Mouse (Mus musculus) forebrain, embryonic 10.5 days (tissue): Measurements from ENCODE around the gene Lbx1. TPM values are rescaled to one million over a fixed set of nuclear protein-coding genes. Genes with fewer than 3 reads are reported as not detected.

ENCODE experiments used
- DNase-seq: peaks from one replicate; pipeline ENCODE4 v3.0.0-alpha.2; 2017; ENCODE audit warnings: low spot score; ENCODE audit errors: extremely low spot score
- H3K27ac ChIP-seq: fragments of 300-500 bp; sonication (generic); 2 replicates; pipeline ENCODE4 v1.5.1; 2016; ENCODE audit warnings: mild to moderate bottlenecking
- H3K27me3 ChIP-seq: fragments of 300-500 bp; sonication (generic); 2 replicates; pipeline ENCODE4 v1.6.1; 2016; ENCODE audit warnings: mild to moderate bottlenecking; ENCODE audit not compliant: poor library complexity, severe bottlenecking
- H3K36me3 ChIP-seq: fragments of 300-500 bp; sonication (generic); replicated peaks from 2 replicates; pipeline ENCODE4 v1.6.1; 2016; ENCODE audit warnings: mild to moderate bottlenecking, moderate library complexity
- H3K4me1 ChIP-seq: fragments of 300-500 bp; sonication (generic); 2 replicates; pipeline ENCODE4 v1.6.1; 2016
- H3K4me3 ChIP-seq: fragments of 300-500 bp; sonication (generic); 2 replicates; pipeline ENCODE4 v1.5.1; 2016; ENCODE audit warnings: mild to moderate bottlenecking, moderate library complexity
- H3K9me3 ChIP-seq: fragments of 300-500 bp; sonication (generic); 2 replicates; pipeline ENCODE4 v1.6.1; 2016; ENCODE audit warnings: mild to moderate bottlenecking, moderate library complexity
- WGBS: fragments of 180-500 bp; shearing (Covaris S2); methylation state at CpG from one replicate; pipeline ENCODE4 v1.1.7; 2016; 5-methylcytosine and 5-hydroxymethylcytosine counted together
- polyA plus RNA-seq: library from polyadenylated mRNA; unstranded; fragments of >200 nt; fragmentation: Nextera tagmentation; extraction: Ambion mirVana; gene quantifications from 2 replicates; pipeline ENCODE4 v1.2.1, GENCODE M21; 2016

Lbx1 gene
- polyA plus RNA-seq, 1 experiment from 2014 or later, result not detected

DNA sequence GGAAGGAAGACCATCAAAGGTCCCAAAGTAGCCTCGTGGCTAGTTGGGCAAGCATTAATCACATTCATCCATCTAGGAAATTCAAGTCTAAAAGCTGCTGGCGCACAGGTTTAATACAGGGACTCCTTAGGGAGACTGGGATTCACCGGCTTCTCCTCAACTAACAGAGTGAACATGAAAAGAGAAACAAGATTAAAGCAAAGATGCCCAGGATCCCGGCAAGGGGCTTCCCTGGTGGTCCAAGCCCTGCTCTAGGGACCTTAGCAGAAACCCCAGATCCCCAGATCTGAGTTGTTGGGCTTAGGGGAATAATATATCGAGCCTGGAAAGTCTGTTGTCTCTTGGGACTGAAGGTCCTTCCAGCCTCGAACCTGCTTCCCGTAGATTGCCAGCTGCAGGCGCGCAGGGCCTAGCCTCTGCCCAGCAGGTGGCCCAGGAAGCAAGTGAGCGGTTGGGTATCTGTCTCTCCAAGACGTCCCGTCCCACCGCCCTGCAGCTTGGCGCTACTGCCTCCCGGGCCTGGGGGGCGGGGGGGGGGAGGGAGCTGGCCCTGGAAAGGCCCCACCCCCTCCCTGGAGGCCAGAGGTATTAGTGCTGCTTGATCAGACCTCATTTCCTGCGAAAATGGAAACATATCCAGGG is 13.3 kb downstream of the Lbx1 start:
- Histone ChIP-seq H3K4me1 (peaks cover 34% of the 10 kb centered on the region), H3K9me3 (no peaks in the 10 kb centered on the region), H3K27me3 (peaks cover 95% of the 10 kb centered on the region), H3K27ac (no peak overlapping the region), H3K36me3 (no peaks in the 10 kb centered on the region), H3K4me3 (no peak overlapping the region)
- DNase-seq, result peak; percentile 26
- 2% methylated on average over 16 of the region's 17 CpGs for WGBS

- Histone ChIP-seq H3K36me3 (no peaks in the 10 kb centered on the region), H3K27me3 (peaks cover 92% of the 10 kb centered on the region), H3K27ac (no peak overlapping the region), H3K4me1 (peaks cover 34% of the 10 kb centered on the region), H3K4me3 (peak overlapping the region; percentile 46), H3K9me3 (no peaks in the 10 kb centered on the region)
- 0% methylated on average over 9 of the region's 9 CpGs for WGBS
- no peak for DNase-seq
Measured at GRCm38 (mm10) chr19:45221458-45221783, 14.2 kb downstream of the Lbx1 start.

DNA sequence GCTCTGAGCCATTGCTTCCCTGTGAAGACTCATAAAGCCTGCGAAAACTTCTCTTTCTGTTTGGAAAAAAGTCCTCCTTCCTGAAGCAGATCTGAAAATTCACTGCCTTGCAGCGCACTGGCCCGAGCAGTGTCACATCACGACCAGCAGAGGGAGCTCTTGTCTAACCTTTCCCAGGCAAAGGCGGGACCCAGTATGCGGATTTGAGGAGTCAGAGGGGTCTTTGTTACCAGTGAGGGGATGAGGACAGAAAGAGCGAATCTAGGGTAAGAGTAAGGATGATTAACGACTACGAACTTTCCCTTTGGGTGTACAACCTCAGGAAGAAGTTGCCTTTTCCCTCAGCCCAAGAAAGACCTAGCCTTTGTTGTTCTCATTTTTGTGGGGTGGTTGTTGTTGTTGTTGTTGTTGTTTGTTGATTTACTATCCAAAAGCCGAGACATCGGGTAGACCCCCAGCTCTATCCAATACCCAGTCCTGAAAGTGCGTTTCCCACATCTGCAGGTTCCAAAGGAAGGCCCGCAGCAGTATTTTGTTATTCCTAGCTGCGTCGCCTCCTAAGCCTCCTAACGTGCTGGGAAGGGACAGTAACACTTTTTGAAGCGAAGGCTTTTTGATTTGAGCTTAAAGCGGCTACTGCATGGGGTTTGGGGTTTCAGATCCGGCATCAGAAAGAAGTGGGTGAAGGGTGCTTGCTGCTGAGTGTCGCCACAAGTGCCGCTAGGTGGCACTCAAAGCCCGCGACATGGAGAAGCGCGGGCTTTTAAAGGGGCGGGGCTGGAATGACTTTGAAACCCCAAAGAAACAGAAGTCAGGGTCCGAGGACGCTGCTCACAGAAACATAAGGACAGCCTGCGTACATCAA is 14.8 kb downstream of the Lbx1 start:
- Histone ChIP-seq H3K36me3 (no peaks in the 10 kb centered on the region), H3K4me3 (peak overlapping the region; percentile 46), H3K27me3 (peaks cover 86% of the 10 kb centered on the region), H3K27ac (peak overlapping the region; percentile 51; the same call in 1 of the 2 replicates), H3K4me1 (peaks cover 34% of the 10 kb centered on the region), H3K9me3 (no peaks in the 10 kb centered on the region)
- peak; percentile 88 for DNase-seq
- 2% methylated on average over 29 of the region's 29 CpGs for WGBS

DNA sequence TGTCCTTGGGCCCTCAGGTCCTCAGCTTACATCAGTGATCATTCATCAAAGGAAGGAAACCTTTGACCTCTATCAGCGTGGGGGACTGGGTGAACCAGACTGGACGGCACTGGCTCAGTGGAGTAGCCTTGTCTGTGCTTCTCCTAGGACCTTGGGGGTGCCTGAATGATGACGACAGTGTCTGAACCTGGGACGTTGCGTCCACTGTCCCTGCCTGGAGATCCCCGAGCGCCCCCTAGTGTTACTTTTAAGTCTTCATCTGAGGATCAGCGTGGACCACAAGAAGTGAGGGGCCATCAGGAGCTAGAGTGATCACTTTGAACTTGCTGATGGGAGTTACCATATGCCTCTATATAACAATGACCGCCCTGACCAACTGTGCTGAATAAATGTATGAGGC is 19.4 kb downstream of the Lbx1 start:
- Histone ChIP-seq H3K36me3 (no peaks in the 10 kb centered on the region), H3K4me3 (no peak overlapping the region), H3K27me3 (peaks cover 41% of the 10 kb centered on the region), H3K27ac (no peak overlapping the region), H3K9me3 (no peaks in the 10 kb centered on the region), H3K4me1 (peaks cover 7% of the 10 kb centered on the region)
- peak; percentile 28 for DNase-seq
- 4% methylated on average over 9 of the region's 9 CpGs for WGBS

DNA sequence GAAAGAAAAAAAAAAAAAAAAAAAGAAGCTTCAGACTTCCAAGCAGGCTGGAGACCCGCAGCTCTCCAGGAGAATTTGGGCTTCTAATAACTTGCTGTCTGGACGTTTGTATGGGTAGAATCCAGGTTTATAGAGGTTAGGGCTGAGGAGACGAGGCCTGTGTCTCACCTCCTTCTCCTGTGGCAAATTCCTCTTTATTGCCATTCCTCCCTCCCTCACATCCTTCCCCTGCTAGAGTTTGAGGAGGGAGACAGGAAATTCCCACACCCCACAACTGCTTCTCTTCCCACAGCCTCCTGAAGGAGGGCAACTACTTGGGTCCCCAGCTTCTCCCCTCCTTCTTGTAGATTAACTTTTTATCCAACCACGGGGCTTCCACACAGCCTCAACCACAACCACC is 20.2 kb downstream of the Lbx1 start:
- DNase-seq, result no peak

GRCm38 (mm10) chr19:45209776-45210422 is 25.7 kb downstream of the Lbx1 start:
- DNase-seq, result no peak
- 83% methylated on average over 14 of the region's 14 CpGs for WGBS
- Histone ChIP-seq H3K9me3 (peaks cover 7% of the 10 kb centered on the region), H3K27me3 (peaks cover 47% of the 10 kb centered on the region), H3K4me3 (no peak overlapping the region), H3K4me1 (peaks cover 12% of the 10 kb centered on the region), H3K27ac (no peak overlapping the region), H3K36me3 (no peaks in the 10 kb centered on the region)

More for the DNA sequence above, 20.2 kb downstream of the Lbx1 start:
- Histone ChIP-seq H3K4me3 (no peak overlapping the region), H3K27ac (no peak overlapping the region), H3K9me3 (no peaks in the 10 kb centered on the region), H3K36me3 (no peaks in the 10 kb centered on the region), H3K4me1 (no peaks in the 10 kb centered on the region), H3K27me3 (peaks cover 34% of the 10 kb centered on the region)
- WGBS, result 78% methylated on average over 4 of the region's 4 CpGs

- Histone ChIP-seq H3K9me3 (peaks cover 7% of the 10 kb centered on the region), H3K27me3 (peaks cover 47% of the 10 kb centered on the region), H3K4me3 (no peak overlapping the region), H3K36me3 (no peaks in the 10 kb centered on the region), H3K4me1 (peaks cover 12% of the 10 kb centered on the region), H3K27ac (no peak overlapping the region)
- no peak for DNase-seq
- 91% methylated on average over 1 of the region's 1 CpGs for WGBS
Measured at GRCm38 (mm10) chr19:45209191-45209590, 26.4 kb downstream of the Lbx1 start.

- WGBS, result 19% methylated on average over 22 of the region's 22 CpGs
- Histone ChIP-seq H3K4me1 (peaks cover 12% of the 10 kb centered on the region), H3K27ac (no peak overlapping the region), H3K27me3 (peaks cover 47% of the 10 kb centered on the region), H3K4me3 (peak overlapping the region; percentile 15; the same call in 1 of the 2 replicates), H3K9me3 (peaks cover 7% of the 10 kb centered on the region), H3K36me3 (no peaks in the 10 kb centered on the region)
- DNase-seq, result no peak
Measured at GRCm38 (mm10) chr19:45208438-45209060, 27.1 kb downstream of the Lbx1 start.

GRCm38 (mm10) chr19:45207662-45208437 is 27.8 kb downstream of the Lbx1 start:
- Histone ChIP-seq H3K4me1 (peaks cover 12% of the 10 kb centered on the region), H3K4me3 (peak overlapping the region; percentile 15; the same call in 1 of the 2 replicates), H3K36me3 (no peaks in the 10 kb centered on the region), H3K27ac (no peak overlapping the region), H3K27me3 (peaks cover 47% of the 10 kb centered on the region), H3K9me3 (peaks cover 7% of the 10 kb centered on the region)
- WGBS, result 38% methylated on average over 19 of the region's 19 CpGs
- no peak for DNase-seq

- WGBS, result 93% methylated on average over 15 of the region's 15 CpGs
- Histone ChIP-seq H3K4me3 (no peak overlapping the region), H3K36me3 (no peaks in the 10 kb centered on the region), H3K9me3 (peaks cover 13% of the 10 kb centered on the region), H3K27me3 (peaks cover 47% of the 10 kb centered on the region), H3K27ac (no peak overlapping the region), H3K4me1 (peaks cover 12% of the 10 kb centered on the region)
- no peak for DNase-seq
Measured at GRCm38 (mm10) chr19:45207153-45207552, 28.5 kb downstream of the Lbx1 start.

- DNase-seq, result no peak
- H3K4me1 ChIP-seq, result peaks cover 12% of the 10 kb centered on the region
- H3K4me3 ChIP-seq, result no peak overlapping the region
- 86% methylated on average over 3 of the region's 3 CpGs for WGBS
- peaks cover 13% of the 10 kb centered on the region for H3K9me3 ChIP-seq
- no peaks in the 10 kb centered on the region for H3K36me3 ChIP-seq
- peaks cover 47% of the 10 kb centered on the region for H3K27me3 ChIP-seq
- H3K27ac ChIP-seq, result no peak overlapping the region
Measured at GRCm38 (mm10) chr19:45205311-45206105, 30.1 kb downstream of the Lbx1 start.
